8 mouse cellular contexts compared by ENCODE assay signal in genomic region chr17:34203444-34203843, GRCm38 (mm10). TPM values are rescaled to one million over a fixed set of nuclear protein-coding genes. Genes with fewer than 3 reads are reported as not detected.
DNase-seq lines count a peak whose midpoint lies in the region; ATAC-seq lines count a peak whose summit lies in the region.

TSS of gene Tap2 (plus strand) at chr17:34203527.

- WGBS in embryonic facial prominence, embryonic 15.5 days = 66% methylated on average over 5 of the region's 5 CpGs
- 61% methylated on average over 5 of the region's 5 CpGs for WGBS in hindbrain, embryonic 12.5 days
- 62% methylated on average over 5 of the region's 5 CpGs for whole genome bisulfite sequencing in midbrain, embryonic 12.5 days

- no peaks in the 10 kb centered on the region for H3K9me3 ChIP-seq in embryonic facial prominence, embryonic 15.5 days (replicated peaks)
- no peaks in the 10 kb centered on the region for H3K9me3 ChIP-seq in hindbrain, embryonic 12.5 days (replicated peaks)
- no peaks in the 10 kb centered on the region for H3K9me3 ChIP-seq in midbrain, embryonic 12.5 days

- H3K4me2 ChIP-seq in embryonic facial prominence, embryonic 15.5 days (replicated peaks) = peak within 1 kb of the TSS; percentile 79
- peak within 1 kb of the TSS; percentile 94 for H3K4me2 ChIP-seq in hindbrain, embryonic 12.5 days (replicated peaks)
- peak within 1 kb of the TSS; percentile 86 for H3K4me2 ChIP-seq in midbrain, embryonic 12.5 days (replicated peaks)

- ATAC-seq in CD4-positive, CD25-positive, alpha-beta regulatory T cell, adult 4 months = peak; percentile 47
- ATAC-seq in embryonic facial prominence, embryonic 15.5 days (ENCODE audit: insufficient number of reproducible peaks, low FRiP score, low TSS enrichment, low read depth) = no peak
- ATAC-seq in hindbrain, embryonic 12.5 days (ENCODE audit: low FRiP score) = no peak
- ATAC-seq in midbrain, embryonic 12.5 days (ENCODE audit: low FRiP score, low read depth) = no peak

- peak within 1 kb of the TSS; percentile 62 for H3K4me3 ChIP-seq in embryonic facial prominence, embryonic 15.5 days (replicated peaks)
- peak within 1 kb of the TSS; percentile 45 for H3K4me3 ChIP-seq in hindbrain, embryonic 12.5 days
- H3K4me3 ChIP-seq in midbrain, embryonic 12.5 days = peak within 1 kb of the TSS; percentile 56

- intact Hi-C loops in left cerebral cortex, postnatal 36 days (cut with DNase I) = no loop called here

- no peaks in the 10 kb centered on the region for H3K36me3 ChIP-seq in embryonic facial prominence, embryonic 15.5 days
- no peaks in the 10 kb centered on the region for H3K36me3 ChIP-seq in hindbrain, embryonic 12.5 days
- no peaks in the 10 kb centered on the region for H3K36me3 ChIP-seq in midbrain, embryonic 12.5 days

- DNase-seq in heart, adult 11 months = peak; percentile 93
- no peak for DNase-seq in heart, adult 9 months (ENCODE audit: low spot score in 2 of 2)
- DNase-seq in left cerebral cortex, postnatal 36 days (ENCODE audit: low spot score in 2 of 2) = no peak
- no peak for DNase-seq in c-Kit-positive CD71-positive TER-119-positive erythroid progenitor cells, embryonic 14.5 days (ENCODE audit: low spot score)

- peak within 1 kb of the TSS; percentile 35; the same call in 1 of the 2 replicates for H3K9ac ChIP-seq in embryonic facial prominence, embryonic 15.5 days
- peak within 1 kb of the TSS; percentile 48 for H3K9ac ChIP-seq in hindbrain, embryonic 12.5 days
- peak within 1 kb of the TSS; percentile 61 for H3K9ac ChIP-seq in midbrain, embryonic 12.5 days (replicated peaks)

- peaks cover 8% of the 10 kb centered on the region for H3K4me1 ChIP-seq in embryonic facial prominence, embryonic 15.5 days
- peaks cover 7% of the 10 kb centered on the region for H3K4me1 ChIP-seq in hindbrain, embryonic 12.5 days
- H3K4me1 ChIP-seq in midbrain, embryonic 12.5 days = peaks cover 10% of the 10 kb centered on the region

- peaks cover 52% of the 10 kb centered on the region for H3K27me3 ChIP-seq in embryonic facial prominence, embryonic 15.5 days
- peaks cover 74% of the 10 kb centered on the region for H3K27me3 ChIP-seq in hindbrain, embryonic 12.5 days
- H3K27me3 ChIP-seq in midbrain, embryonic 12.5 days = peaks cover 83% of the 10 kb centered on the region

- H3K27ac ChIP-seq in embryonic facial prominence, embryonic 15.5 days (replicated peaks) = no peak within 1 kb of the TSS
- H3K27ac ChIP-seq in hindbrain, embryonic 12.5 days = no peak within 1 kb of the TSS
- H3K27ac ChIP-seq in midbrain, embryonic 12.5 days (replicated peaks) = no peak within 1 kb of the TSS

RNA-seq across cellular contexts. Expression of gene Tap2, which starts in this region (rescaled TPM):
- 100 to 1,000 TPM in 1 of 2 experiments, 10 to 100 TPM in 1; 78.9 to 260 TPM for polyA plus RNA-seq in CD4-positive, CD25-positive, alpha-beta regulatory T cell, adult 4 months (2017; shearing (Covaris generic))
- polyA plus RNA-seq in embryonic facial prominence, embryonic 15.5 days (2015; fragmentation: Nextera tagmentation; extraction: Ambion mirVana) = 6.4 and 7.5 TPM in 2 replicates
- polyA plus RNA-seq in hindbrain, embryonic 12.5 days (2016; fragmentation: Nextera tagmentation; extraction: Ambion mirVana) = 1.3 and 1.4 TPM in 2 replicates
- polyA plus RNA-seq in midbrain, embryonic 12.5 days (2016; fragmentation: Nextera tagmentation; extraction: Ambion mirVana) = 0.79 and 0.82 TPM in 2 replicates
- total RNA-seq in left cerebral cortex, postnatal 36 days (2021) = 1 to 10 TPM; 6.6 to 7.7 TPM
